Mouse (Mus musculus): ENCODE results near the gene Olfr390. TPM values are rescaled to one million over a fixed set of nuclear protein-coding genes. Genes with fewer than 3 reads are reported as not detected.

The Olfr390 gene
- polyA plus RNA-seq (2015; fragmentation: Nextera tagmentation; extraction: Ambion mirVana): not detected in 2 replicates

DNA sequence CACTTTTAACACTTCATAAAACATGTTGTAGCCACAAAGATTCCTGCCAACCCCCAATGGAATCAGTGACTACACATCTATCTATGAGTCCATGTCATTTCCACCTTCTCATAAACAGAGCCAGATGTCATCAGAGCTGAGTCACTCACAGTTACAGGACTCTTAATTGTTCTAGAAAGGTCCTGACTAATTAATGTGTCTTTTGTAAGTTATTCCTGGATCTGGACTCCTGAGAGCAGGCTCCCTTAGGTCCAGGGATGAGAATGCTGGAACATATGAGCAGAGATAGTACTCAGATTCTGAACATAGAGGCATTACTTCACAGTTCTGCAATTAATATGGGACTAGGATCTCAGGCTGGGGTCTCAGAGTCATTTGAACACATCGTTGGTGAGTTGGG lies at the start of gene Olfr390:
TSS of gene Olfr390 (plus strand) at position 301 of the 400 bp plus-strand sequence.
- ATAC-seq (ENCODE audit: insufficient read depth, low FRiP score, low read depth): no peak
- 59% methylated on average over 1 of the region's 1 CpGs for WGBS
- no peaks in the 10 kb centered on the region for H3K9me3 ChIP-seq
- no peak within 1 kb of the TSS for H3K4me2 ChIP-seq
- no peaks in the 10 kb centered on the region for H3K4me1 ChIP-seq
- no peaks in the 10 kb centered on the region for H3K27me3 ChIP-seq (replicated peaks)
- no peak within 1 kb of the TSS for H3K4me3 ChIP-seq (replicated peaks)
- H3K36me3 ChIP-seq: no peaks in the 10 kb centered on the region
- H3K9ac ChIP-seq: no peak within 1 kb of the TSS
- no peak within 1 kb of the TSS for H3K27ac ChIP-seq

DNA sequence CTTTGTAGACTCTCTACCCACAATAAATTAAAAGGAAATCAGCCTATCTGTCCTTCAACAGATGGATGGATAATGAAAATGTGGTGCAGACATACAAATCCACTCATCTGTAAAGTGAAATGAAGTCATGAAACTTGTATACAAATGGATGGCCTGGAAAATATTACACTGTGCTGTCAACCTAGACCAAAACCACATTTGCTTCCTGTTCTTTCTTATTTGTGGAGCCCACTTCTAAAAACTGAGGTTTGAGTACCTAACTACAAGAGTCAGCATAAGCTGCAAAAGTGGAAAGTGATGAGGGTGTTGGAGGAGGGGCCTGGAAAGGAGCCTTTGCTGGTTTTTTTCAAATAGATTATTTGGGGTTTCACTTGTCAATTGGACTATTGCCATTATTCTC lies 23.6 kb upstream of the Olfr390 start:
- no peaks in the 10 kb centered on the region for H3K36me3 ChIP-seq
- no peak overlapping the region for H3K4me2 ChIP-seq
- H3K9ac ChIP-seq: no peak overlapping the region
- H3K27me3 ChIP-seq (replicated peaks): no peaks in the 10 kb centered on the region
- no peak overlapping the region for H3K27ac ChIP-seq
- no peak for ATAC-seq (ENCODE audit: insufficient read depth, low FRiP score, low read depth)
- no peaks in the 10 kb centered on the region for H3K4me1 ChIP-seq
- H3K4me3 ChIP-seq (replicated peaks): no peak overlapping the region
- H3K9me3 ChIP-seq: no peaks in the 10 kb centered on the region

DNA sequence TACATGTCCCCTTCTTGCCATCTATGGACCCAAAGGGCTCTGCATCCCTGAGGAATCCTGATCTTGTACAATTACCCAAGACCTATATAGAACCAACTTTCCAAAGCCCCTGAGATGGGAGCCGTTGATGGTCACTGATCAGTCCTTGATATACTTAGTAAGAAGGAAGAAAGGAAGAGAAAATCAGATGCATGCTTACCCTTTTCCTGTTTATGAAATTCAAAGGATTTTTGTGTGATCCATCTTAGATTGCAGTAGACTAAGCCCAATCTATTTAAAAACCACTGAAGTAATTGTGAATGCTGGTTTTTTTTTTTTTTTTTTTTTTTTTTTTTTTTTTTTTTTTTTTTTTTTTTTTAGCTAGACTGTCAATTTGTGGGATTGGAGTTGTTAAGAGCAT lies 2.2 kb upstream of the Olfr390 start, which contains the start of gene Olfr389:
TSS of gene Olfr389 (minus strand) at position 101 of the 400 bp plus-strand sequence.
- Histone ChIP-seq H3K36me3 (no peaks in the 10 kb centered on the region), H3K9ac (no peak within 1 kb of the TSS), H3K4me3 (replicated peaks) (no peak within 1 kb of the TSS), H3K4me2 (no peak within 1 kb of the TSS), H3K27me3 (replicated peaks) (no peaks in the 10 kb centered on the region), H3K9me3 (no peaks in the 10 kb centered on the region), H3K4me1 (no peaks in the 10 kb centered on the region), H3K27ac (no peak within 1 kb of the TSS)
- ATAC-seq (ENCODE audit: insufficient read depth, low FRiP score, low read depth): no peak
- WGBS: 93% methylated on average over 1 of the region's 1 CpGs

DNA sequence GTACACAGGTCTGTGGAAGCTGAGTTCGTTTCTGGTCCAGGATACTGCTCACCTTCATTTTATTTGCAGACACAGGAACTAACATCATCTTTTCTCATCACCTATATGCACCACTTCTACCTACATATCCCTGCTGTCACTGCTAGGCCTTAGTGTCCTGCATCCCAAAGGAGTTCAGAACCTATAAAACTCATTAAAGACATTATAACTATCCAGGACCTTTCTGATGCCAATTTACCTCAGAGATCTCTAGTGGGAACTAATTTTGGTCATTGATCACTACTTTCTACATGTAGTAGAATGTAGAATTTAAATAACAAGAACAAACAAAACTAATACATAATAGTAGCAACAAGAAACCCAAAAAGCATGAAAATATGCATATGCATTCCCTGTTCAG lies 20.2 kb downstream of the Olfr390 start, which contains the start of gene Olfr391-ps:
TSS of gene Olfr391-ps (minus strand) at position 101 of the 400 bp plus-strand sequence.
- Histone ChIP-seq H3K9me3 (no peaks in the 10 kb centered on the region), H3K27me3 (replicated peaks) (no peaks in the 10 kb centered on the region), H3K9ac (no peak within 1 kb of the TSS), H3K27ac (no peak within 1 kb of the TSS), H3K4me1 (no peaks in the 10 kb centered on the region), H3K4me2 (no peak within 1 kb of the TSS), H3K4me3 (replicated peaks) (no peak within 1 kb of the TSS), H3K36me3 (no peaks in the 10 kb centered on the region)
- no peak for ATAC-seq (ENCODE audit: insufficient read depth, low FRiP score, low read depth)
- WGBS: 32% methylated on average over 1 of the region's 1 CpGs

DNA sequence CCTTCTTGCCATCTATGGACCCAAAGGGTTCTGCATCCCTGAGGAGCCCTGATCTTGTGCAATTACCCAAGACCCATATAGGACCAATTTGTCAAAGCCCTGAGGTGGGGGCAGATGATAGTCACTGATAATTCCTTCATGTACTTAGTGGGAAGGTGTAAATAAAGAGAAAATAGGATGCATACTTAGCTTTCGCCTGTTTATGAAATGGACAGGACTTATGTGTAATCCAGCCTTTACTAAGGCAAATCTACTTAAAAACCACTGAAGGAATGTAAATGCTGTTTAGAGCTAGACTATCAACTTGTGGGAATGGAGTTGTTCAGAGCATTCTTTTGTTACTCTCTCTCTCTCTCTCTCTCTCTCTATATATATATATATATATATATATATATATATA lies 34.2 kb downstream of the Olfr390 start, which contains the start of gene Olfr392:
TSS of gene Olfr392 (minus strand) at position 101 of the 400 bp plus-strand sequence.
- H3K4me3 ChIP-seq (replicated peaks): no peak within 1 kb of the TSS
- no peak for ATAC-seq (ENCODE audit: insufficient read depth, low FRiP score, low read depth)
- no peaks in the 10 kb centered on the region for H3K4me1 ChIP-seq
- H3K36me3 ChIP-seq: no peaks in the 10 kb centered on the region
- no peaks in the 10 kb centered on the region for H3K27me3 ChIP-seq (replicated peaks)
- no peak within 1 kb of the TSS for H3K9ac ChIP-seq
- H3K4me2 ChIP-seq: no peak within 1 kb of the TSS
- H3K9me3 ChIP-seq: no peaks in the 10 kb centered on the region
- no peak within 1 kb of the TSS for H3K27ac ChIP-seq
- 81% methylated on average over 1 of the region's 1 CpGs for WGBS

Other genes with a start within 250 kb of the Olfr390 start
- not detected in 2 replicates for gene Olfr385, start 190.0 kb upstream of the Olfr390 start, polyA plus RNA-seq (2015; fragmentation: Nextera tagmentation; extraction: Ambion mirVana)
- gene Olfr384, start 184.4 kb upstream of the Olfr390 start, polyA plus RNA-seq (2015; fragmentation: Nextera tagmentation; extraction: Ambion mirVana): not detected in 2 replicates
- not detected in 2 replicates for gene Zfp735, start 94.2 kb upstream of the Olfr390 start, polyA plus RNA-seq (2015; fragmentation: Nextera tagmentation; extraction: Ambion mirVana)
- gene Olfr389, start 2.3 kb upstream of the Olfr390 start, polyA plus RNA-seq (2015; fragmentation: Nextera tagmentation; extraction: Ambion mirVana): not detected in 2 replicates
- not detected in 2 replicates for gene Olfr391-ps, start 20.1 kb downstream of the Olfr390 start, polyA plus RNA-seq (2015; fragmentation: Nextera tagmentation; extraction: Ambion mirVana)
- not detected in 2 replicates for gene Olfr392, start 34.1 kb downstream of the Olfr390 start, polyA plus RNA-seq (2015; fragmentation: Nextera tagmentation; extraction: Ambion mirVana)
- not detected in 2 replicates for gene Olfr393, start 68.5 kb downstream of the Olfr390 start, polyA plus RNA-seq (2015; fragmentation: Nextera tagmentation; extraction: Ambion mirVana)
- not detected in 2 replicates for gene Olfr394, start 107.8 kb downstream of the Olfr390 start, polyA plus RNA-seq (2015; fragmentation: Nextera tagmentation; extraction: Ambion mirVana)
- not detected in 2 replicates for gene Olfr395, start 126.3 kb downstream of the Olfr390 start, polyA plus RNA-seq (2015; fragmentation: Nextera tagmentation; extraction: Ambion mirVana)
- gene Olfr23, start 153.7 kb downstream of the Olfr390 start, polyA plus RNA-seq (2015; fragmentation: Nextera tagmentation; extraction: Ambion mirVana): not detected in 2 replicates
- gene Olfr397, start 177.9 kb downstream of the Olfr390 start, polyA plus RNA-seq (2015; fragmentation: Nextera tagmentation; extraction: Ambion mirVana): not detected in 2 replicates
- gene Olfr398, start 207.4 kb downstream of the Olfr390 start, polyA plus RNA-seq (2015; fragmentation: Nextera tagmentation; extraction: Ambion mirVana): not detected in 2 replicates

Data from stomach, embryonic 15.5 days (tissue).